Mouse (Mus musculus) lung, postnatal 36 days (tissue): Measurements from ENCODE around the gene Caln1.
A peak's percentile ranks its signal among the peaks of the same experiment; 100 is the strongest.

ENCODE experiments used
- DNase-seq: peaks from one replicate; pipeline ENCODE4 v3.0.0; 2022; ENCODE audit warnings: mixed read lengths

Gene Caln1

GRCm38 (mm10) chr5:130820661-130821060, 451.4 kb downstream of the Caln1 start:
- no peak for DNase-seq

- DNase-seq = no peak
Observed at GRCm38 (mm10) chr5:130825797-130826196, 456.5 kb downstream of the Caln1 start.

- no peak for DNase-seq
Observed at GRCm38 (mm10) chr5:130848562-130848961, 479.3 kb downstream of the Caln1 start.

- no peak for DNase-seq
Observed at GRCm38 (mm10) chr5:130849610-130850009, 480.4 kb downstream of the Caln1 start.

- no peak for DNase-seq
Observed at GRCm38 (mm10) chr5:130852182-130852581, 482.9 kb downstream of the Caln1 start.

GRCm38 (mm10) chr5:130853371-130853770, 484.1 kb downstream of the Caln1 start:
- DNase-seq = peak; percentile 89

GRCm38 (mm10) chr5:130854430-130854829, 485.2 kb downstream of the Caln1 start:
- DNase-seq = no peak

- DNase-seq = peak; percentile 47
Observed at GRCm38 (mm10) chr5:130858148-130858547, 488.9 kb downstream of the Caln1 start.

GRCm38 (mm10) chr5:130858706-130859105, 489.5 kb downstream of the Caln1 start:
- no peak for DNase-seq

- DNase-seq = no peak
Observed at GRCm38 (mm10) chr5:130859736-130860135, 490.5 kb downstream of the Caln1 start.

- peak; percentile 3 for DNase-seq
Observed at GRCm38 (mm10) chr5:130862302-130862701, 493.0 kb downstream of the Caln1 start.

- DNase-seq = peak; percentile 5
Observed at GRCm38 (mm10) chr5:130869869-130870268, 500.6 kb downstream of the Caln1 start.

GRCm38 (mm10) chr5:130871086-130871485, 501.8 kb downstream of the Caln1 start:
- no peak for DNase-seq

- no peak for DNase-seq
Observed at GRCm38 (mm10) chr5:130875391-130875790, 506.1 kb downstream of the Caln1 start.

GRCm38 (mm10) chr5:130880331-130880730, 511.1 kb downstream of the Caln1 start:
- DNase-seq = no peak

GRCm38 (mm10) chr5:130891735-130892134, 522.5 kb downstream of the Caln1 start:
- DNase-seq = no peak

- DNase-seq = no peak
Observed at GRCm38 (mm10) chr5:130895991-130896390, 526.7 kb downstream of the Caln1 start.
